Mouse (Mus musculus): ENCODE data around the gene Hist2h3c2.

- TF ChIP-seq POLR2A (IDR thresholded peaks at IDR 0.05; ENCODE audit: low read depth, low read length) (peak; percentile 49; the same call in 1 of the 2 replicates), CTCF (IDR thresholded peaks at IDR 0.05; ENCODE audit: borderline replicate concordance, insufficient read depth, low read length) (no peak)
Observed at GRCm38 (mm10) chr3:96219191-96219641, 19.7 kb downstream of the Hist2h3c2 start.
